Mouse (Mus musculus) granulocyte monocyte progenitor cell, adult 5-6 weeks (primary cell): ENCODE data around the gene Chchd10. TPM values are rescaled to one million over a fixed set of nuclear protein-coding genes. Genes with fewer than 3 reads are reported as not detected.

Experiments
- ATAC-seq: replicated peaks from 2 replicates; pipeline ENCODE4 v1.8.0; 2016; ENCODE audit warnings: mild to moderate bottlenecking, moderate TSS enrichment, inconsistent platforms; ENCODE audit not compliant: poor library complexity, severe bottlenecking
- total RNA-seq, 2 experiments: library from RNA; stranded (forward) in 1 of 2; stranded (reverse) in 1 of 2; fragments of 200-712, 200-1000 nt in 1 of 2; fragments of >200 nt in 1 of 2; fragmentation: Nextera tagmentation in 1 of 2; gene quantifications; 2 replicates each; pipeline ENCODE4 v1.2.3; 2014 to 2017

Chchd10 gene
- total RNA-seq, 2 experiments from 2014 or later: 37.5 to 66.7 TPM

GRCm38 (mm10) chr10:75945896-75946295 lies 13.0 kb downstream of the Chchd10 start:
- no peak for ATAC-seq

DNA sequence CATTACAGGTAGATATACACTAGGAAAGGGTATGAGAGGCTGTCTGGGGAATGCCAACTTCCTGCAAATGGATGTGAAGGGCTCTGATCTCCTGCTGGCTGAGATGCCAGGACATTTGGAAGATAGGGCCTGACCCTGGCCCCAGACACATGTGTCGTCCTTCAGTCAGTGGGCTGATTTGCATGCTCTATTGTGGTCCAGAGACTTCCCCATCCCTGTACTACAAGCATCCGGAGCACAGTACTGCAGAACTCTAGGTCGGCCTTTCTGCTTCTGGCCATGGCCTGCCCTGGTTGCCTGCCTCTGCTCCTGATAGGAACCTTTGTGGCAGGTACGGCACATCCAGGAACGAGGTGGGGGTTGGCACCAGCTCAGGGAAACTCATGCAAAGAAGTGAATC lies 15.1 kb downstream of the Chchd10 start:
- no peak for ATAC-seq

DNA sequence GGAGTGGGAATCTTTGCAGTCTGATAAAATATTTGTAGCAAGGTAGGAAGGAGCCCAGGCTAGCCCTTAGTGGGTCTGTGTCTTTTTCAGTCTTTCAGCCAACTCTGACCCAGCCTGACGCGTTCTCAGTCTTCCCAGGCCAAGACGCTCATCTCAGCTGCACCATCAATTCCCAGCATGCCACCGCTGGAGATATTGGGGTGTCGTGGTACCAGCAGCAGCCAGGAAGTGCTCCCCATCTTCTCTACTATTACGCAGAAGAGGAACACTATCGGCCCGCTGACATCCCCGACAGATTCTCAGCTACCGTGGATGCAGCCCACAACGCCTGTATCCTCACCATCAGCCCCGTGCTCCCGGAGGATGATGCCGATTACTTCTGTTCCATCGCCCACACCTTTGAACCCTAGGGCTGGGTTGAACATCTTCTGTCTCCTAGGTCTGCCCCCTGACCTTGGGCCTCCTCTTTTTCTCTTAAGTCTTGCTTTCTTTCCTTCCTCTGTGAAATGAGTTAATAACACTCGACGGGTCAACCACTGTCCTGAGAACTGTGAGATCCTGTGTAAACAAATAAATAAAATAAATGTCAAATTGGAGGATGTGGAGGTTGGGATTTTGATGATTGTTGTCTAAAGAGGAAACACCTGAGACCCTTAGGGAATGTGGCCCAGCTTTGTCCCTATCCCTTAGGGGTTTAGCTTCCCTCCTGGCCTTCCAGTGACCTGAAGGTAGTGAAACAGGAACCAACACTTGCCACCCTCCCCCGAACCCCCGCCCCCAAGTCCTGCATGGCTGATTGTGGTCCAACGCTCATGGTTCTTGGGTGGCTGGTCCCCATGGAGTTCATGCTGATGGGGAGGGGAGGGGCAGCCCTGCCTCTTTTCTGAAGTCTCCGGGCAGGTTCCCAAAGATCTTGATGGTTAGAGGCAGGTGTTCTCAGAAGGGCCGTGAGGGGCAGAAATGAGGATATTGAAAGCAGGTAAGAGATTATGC lies 16.4 kb downstream of the Chchd10 start:
- peak; percentile 41 for ATAC-seq

- ATAC-seq: no peak
Measured at GRCm38 (mm10) chr10:75950791-75951210, 17.9 kb downstream of the Chchd10 start.

DNA sequence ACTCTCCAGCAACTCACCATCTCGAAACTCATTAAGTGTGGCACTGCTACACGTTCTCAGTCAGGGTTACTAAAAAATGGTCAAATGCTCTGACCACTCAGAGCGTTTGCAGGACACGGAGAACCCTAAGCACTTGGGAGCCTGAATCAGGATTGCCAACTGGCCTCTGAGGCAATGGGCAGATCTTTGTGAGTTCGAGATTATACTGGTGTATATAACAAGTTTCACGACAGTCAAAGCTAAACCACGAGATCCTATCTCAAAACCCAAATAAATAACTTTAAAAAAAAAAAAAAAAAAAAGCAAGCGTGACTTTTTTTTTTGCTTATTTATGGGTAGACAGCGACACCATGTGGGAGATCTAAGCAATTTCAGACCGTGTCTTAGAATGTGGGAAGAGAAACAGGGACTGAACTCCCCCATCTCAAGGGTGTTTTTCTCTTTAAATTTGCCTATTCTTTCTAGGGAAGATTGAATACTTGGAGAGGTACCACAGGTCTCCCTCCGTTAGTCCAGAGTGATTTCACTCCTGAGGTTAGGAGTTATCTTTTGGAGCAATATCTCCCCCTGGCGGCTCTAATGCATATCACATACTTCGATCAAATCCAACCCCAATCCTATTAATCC lies 18.6 kb downstream of the Chchd10 start:
- peak; percentile 40 for ATAC-seq

- peak; percentile 77 for ATAC-seq
Measured at GRCm38 (mm10) chr10:75954381-75954811, 21.5 kb downstream of the Chchd10 start, which contains the start of gene Gm5134. Gene Gm5134 (plus strand): TSS chr10:75954514.

- no peak for ATAC-seq
Measured at GRCm38 (mm10) chr10:75973846-75974245, 40.9 kb downstream of the Chchd10 start.

- ATAC-seq: peak; percentile 27; the same call in 1 of the 2 replicates
Measured at GRCm38 (mm10) chr10:75975216-75975615, 42.3 kb downstream of the Chchd10 start.

DNA sequence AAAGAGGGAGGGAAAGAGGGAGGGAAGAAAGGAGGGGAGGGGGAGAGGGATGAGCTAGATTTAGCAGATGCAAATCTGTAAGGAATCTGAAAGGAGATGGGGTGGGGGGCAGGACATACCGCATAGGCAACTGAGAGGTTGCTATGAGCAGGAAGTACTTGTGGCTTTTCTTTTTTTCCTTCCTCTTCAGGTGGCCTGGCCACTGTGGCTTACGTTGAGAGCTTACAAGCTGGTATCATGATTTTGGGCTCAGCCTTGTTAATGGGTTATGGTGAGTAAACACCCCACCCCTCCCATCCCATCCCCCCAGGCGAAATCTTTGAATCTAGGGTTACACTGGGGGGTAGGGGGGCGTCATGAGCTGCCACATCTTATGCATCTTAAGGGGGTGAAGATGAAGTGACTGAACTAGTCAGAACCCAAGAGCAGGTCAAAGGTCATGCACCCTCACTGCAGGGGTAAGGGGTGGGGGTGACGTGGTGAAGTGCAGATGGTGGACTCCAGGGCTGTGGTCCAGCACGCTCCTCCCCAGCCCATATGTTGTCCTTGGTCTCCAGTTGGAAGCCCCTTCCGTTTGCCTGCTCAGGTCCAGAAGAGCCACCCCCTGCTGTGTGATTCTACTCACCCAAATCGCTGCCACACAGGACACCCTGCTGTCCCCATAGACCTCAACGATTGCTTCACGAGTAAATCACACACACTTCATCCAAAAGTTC lies 45.3 kb downstream of the Chchd10 start:
- ATAC-seq: peak; percentile 55; the same call in 1 of the 2 replicates

- no peak for ATAC-seq
Measured at GRCm38 (mm10) chr10:75978835-75979157, 45.9 kb downstream of the Chchd10 start.

DNA sequence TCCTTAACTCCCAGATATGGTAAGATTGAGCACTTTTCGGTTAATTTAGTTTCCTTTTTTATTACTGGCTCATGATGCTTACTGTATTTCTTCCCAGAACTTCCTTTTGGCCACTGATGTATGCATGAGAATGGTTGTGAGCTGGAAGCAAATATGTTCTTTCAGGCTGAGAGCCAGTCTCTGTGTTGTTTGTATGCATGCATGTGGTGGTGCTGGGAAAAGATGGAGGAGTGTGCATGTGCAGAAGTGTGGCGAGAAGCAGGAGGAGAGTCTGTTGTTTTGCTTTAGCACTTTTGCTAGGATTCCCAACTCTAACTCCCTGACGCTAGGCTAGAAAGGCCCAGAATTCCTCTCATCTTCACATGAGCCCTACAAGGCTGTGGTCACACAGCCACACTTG lies 46.5 kb downstream of the Chchd10 start:
- no peak for ATAC-seq

Other genes with a start within 250 kb of the Chchd10 start
- 48.8 and 68.8 TPM in 2 replicates for gene Cabin1, start 168.8 kb upstream of the Chchd10 start, total RNA-seq (2014; fragmentation: Nextera tagmentation)
- 23.0 and 24.9 TPM in 2 replicates for gene Cabin1, start 168.8 kb upstream of the Chchd10 start, total RNA-seq (2017)
- gene Ddt, start 159.7 kb upstream of the Chchd10 start, total RNA-seq (2014; fragmentation: Nextera tagmentation): 65.6 and 85.2 TPM in 2 replicates
- 45.0 and 61.0 TPM in 2 replicates for gene Ddt, start 159.7 kb upstream of the Chchd10 start, total RNA-seq (2017)
- gene Gm20441, start 152.2 kb upstream of the Chchd10 start, total RNA-seq (2014; fragmentation: Nextera tagmentation): not detected in 2 replicates
- gene Gm20441, start 152.2 kb upstream of the Chchd10 start, total RNA-seq (2017): not detected in 2 replicates
- gene Gstt3, start 151.7 kb upstream of the Chchd10 start, total RNA-seq (2014; fragmentation: Nextera tagmentation): 4.5 and 12.9 TPM in 2 replicates
- 4.4 and 4.7 TPM in 2 replicates for gene Gstt3, start 151.7 kb upstream of the Chchd10 start, total RNA-seq (2017)
- not detected in 2 replicates for gene Gstt1, start 134.5 kb upstream of the Chchd10 start, total RNA-seq (2014; fragmentation: Nextera tagmentation)
- not detected in 2 replicates for gene Gstt1, start 134.5 kb upstream of the Chchd10 start, total RNA-seq (2017)
- not detected in 2 replicates for gene Gstt4, start 110.6 kb upstream of the Chchd10 start, total RNA-seq (2014; fragmentation: Nextera tagmentation)
- gene Gstt4, start 110.6 kb upstream of the Chchd10 start, total RNA-seq (2017): not detected in 2 replicates
- gene Gstt2, start 95.7 kb upstream of the Chchd10 start, total RNA-seq (2014; fragmentation: Nextera tagmentation): 18.0 and 33.8 TPM in 2 replicates
- gene Gstt2, start 95.7 kb upstream of the Chchd10 start, total RNA-seq (2017): 17.5 and 31.1 TPM in 2 replicates
- 657 and 889 TPM in 2 replicates for gene Mif, start 72.9 kb upstream of the Chchd10 start, total RNA-seq (2014; fragmentation: Nextera tagmentation)
- 712 and 870 TPM in 2 replicates for gene Mif, start 72.9 kb upstream of the Chchd10 start, total RNA-seq (2017)
- gene Derl3, start 39.7 kb upstream of the Chchd10 start, total RNA-seq (2014; fragmentation: Nextera tagmentation): 7.0 TPM in 1 of 2 replicates, not detected in the other
- gene Derl3, start 39.7 kb upstream of the Chchd10 start, total RNA-seq (2017): 2.3 TPM in 1 of 2 replicates, not detected in the other
- gene Smarcb1, start 11.5 kb upstream of the Chchd10 start, total RNA-seq (2014; fragmentation: Nextera tagmentation): 80.0 and 102 TPM in 2 replicates
- 58.0 and 79.4 TPM in 2 replicates for gene Smarcb1, start 11.5 kb upstream of the Chchd10 start, total RNA-seq (2017)
- 0.41 TPM in 1 of 2 replicates, not detected in the other for gene Mmp11, start 3.4 kb downstream of the Chchd10 start, total RNA-seq (2014; fragmentation: Nextera tagmentation)
- gene Mmp11, start 3.4 kb downstream of the Chchd10 start, total RNA-seq (2017): not detected in 2 replicates
- not detected in 2 replicates for gene Gm867, start 7.5 kb downstream of the Chchd10 start, total RNA-seq (2014; fragmentation: Nextera tagmentation)
- not detected in 2 replicates for gene Gm867, start 7.5 kb downstream of the Chchd10 start, total RNA-seq (2017)
- not detected in 2 replicates for gene Vpreb3, start 9.9 kb downstream of the Chchd10 start, total RNA-seq (2014; fragmentation: Nextera tagmentation)
- not detected in 2 replicates for gene Vpreb3, start 9.9 kb downstream of the Chchd10 start, total RNA-seq (2017)
- 0.77 and 1.7 TPM in 2 replicates for gene Gm5134, start 21.4 kb downstream of the Chchd10 start, total RNA-seq (2014; fragmentation: Nextera tagmentation)
- gene Gm5134, start 21.4 kb downstream of the Chchd10 start, total RNA-seq (2017): 0.36 and 0.43 TPM in 2 replicates
- gene Zfp280b, start 99.5 kb downstream of the Chchd10 start, total RNA-seq (2014; fragmentation: Nextera tagmentation): 5.7 and 25.2 TPM in 2 replicates
- 7.8 and 22.6 TPM in 2 replicates for gene Zfp280b, start 99.5 kb downstream of the Chchd10 start, total RNA-seq (2017)
- not detected in 2 replicates for gene Slc5a4b, start 177.8 kb downstream of the Chchd10 start, total RNA-seq (2014; fragmentation: Nextera tagmentation)
- not detected in 2 replicates for gene Slc5a4b, start 177.8 kb downstream of the Chchd10 start, total RNA-seq (2017)
- not detected in 2 replicates for gene Slc5a4a, start 214.3 kb downstream of the Chchd10 start, total RNA-seq (2014; fragmentation: Nextera tagmentation)
- not detected in 2 replicates for gene Slc5a4a, start 214.3 kb downstream of the Chchd10 start, total RNA-seq (2017)